Mouse (Mus musculus) spleen, postnatal 4 days (tissue): ENCODE results near the gene Arhgap10.
A peak's percentile ranks its signal among the peaks of the same experiment; 100 is the strongest.

Experiments
- DNase-seq, 2 experiments: peaks; one replicate each; pipeline ENCODE4 v3.0.0; 2022; ENCODE audit warnings: low spot score in 2 of 2

Arhgap10 gene

DNA sequence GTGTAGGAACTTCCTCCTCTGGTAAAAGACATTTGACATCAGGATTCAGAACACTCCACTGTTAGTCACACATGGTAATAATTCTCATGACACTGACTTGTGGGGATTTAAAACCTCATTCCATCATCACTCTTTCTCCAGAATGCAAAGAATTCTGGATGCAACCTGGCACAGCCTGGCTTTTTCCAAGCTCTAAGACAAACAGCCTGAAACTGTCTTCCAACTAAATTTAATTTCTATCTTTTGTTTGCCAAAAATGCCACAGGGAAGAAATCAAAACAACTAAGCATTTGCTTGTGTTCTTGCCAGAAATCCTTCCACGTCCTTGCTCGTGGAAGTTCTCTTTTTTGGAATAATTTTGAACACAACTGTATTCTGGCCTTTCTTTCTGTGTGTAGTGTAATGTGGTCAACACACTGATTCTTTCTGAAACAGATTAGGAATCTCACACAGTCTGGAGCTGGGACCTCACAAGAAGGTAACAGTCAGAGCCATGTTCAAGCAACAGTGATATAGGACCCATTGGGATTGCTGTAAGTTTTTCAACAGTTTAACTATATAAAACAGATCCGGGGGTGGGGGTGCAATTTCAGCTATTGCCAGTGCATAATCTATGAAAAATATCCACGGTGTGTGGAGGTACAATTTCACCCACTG lies 167.5 kb downstream of the Arhgap10 start:
- no peak for DNase-seq

DNA sequence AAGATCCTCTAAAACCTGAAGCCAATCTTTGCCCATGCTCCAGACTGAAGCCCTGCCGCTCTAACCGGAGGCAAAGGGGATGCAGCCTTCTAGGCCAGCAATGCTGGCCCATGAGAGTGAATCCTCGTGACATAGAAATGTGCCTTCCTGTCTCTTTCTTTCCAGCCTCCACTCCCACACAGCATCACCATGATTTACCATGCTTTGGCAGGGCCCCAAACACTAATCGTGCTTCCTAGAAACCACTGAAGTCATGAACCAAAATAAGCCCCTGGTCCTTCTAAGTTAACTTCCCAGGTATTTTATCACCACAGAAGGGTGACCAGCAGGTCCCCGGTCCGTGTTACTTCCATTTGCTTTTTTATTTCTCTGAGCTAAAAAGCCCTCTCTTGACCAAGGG lies 173.8 kb downstream of the Arhgap10 start:
- DNase-seq: no peak

GRCm38 (mm10) chr8:77343335-77343734 lies 174.4 kb downstream of the Arhgap10 start:
- DNase-seq: no peak

- DNase-seq: no peak
These were observed 175.6 kb downstream of the Arhgap10 start for GRCm38 (mm10) chr8:77342144-77342543.

DNA sequence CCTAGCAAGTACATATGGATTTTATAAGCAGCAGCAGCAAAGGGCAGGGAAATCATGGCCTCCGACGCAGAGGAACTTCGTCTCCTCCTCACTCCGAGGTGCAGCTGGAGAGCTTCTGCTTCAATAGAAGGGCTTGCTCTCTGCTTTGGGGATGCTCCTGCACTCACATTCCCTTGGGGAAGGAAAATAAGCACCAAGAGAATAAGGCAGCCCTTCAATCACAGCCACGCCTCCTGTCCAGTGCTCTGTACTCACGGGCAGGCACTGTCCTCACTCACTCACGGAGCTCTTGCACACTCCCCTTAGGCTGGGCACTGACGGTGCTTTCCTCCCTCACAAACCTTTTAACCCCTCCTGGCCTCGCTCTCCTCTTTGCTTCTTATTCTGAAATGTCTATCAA lies 176.4 kb downstream of the Arhgap10 start:
- no peak for DNase-seq

- DNase-seq: no peak
These were observed 177.6 kb downstream of the Arhgap10 start for GRCm38 (mm10) chr8:77340046-77340747.

GRCm38 (mm10) chr8:77337272-77337671 lies 180.5 kb downstream of the Arhgap10 start:
- DNase-seq: no peak

DNA sequence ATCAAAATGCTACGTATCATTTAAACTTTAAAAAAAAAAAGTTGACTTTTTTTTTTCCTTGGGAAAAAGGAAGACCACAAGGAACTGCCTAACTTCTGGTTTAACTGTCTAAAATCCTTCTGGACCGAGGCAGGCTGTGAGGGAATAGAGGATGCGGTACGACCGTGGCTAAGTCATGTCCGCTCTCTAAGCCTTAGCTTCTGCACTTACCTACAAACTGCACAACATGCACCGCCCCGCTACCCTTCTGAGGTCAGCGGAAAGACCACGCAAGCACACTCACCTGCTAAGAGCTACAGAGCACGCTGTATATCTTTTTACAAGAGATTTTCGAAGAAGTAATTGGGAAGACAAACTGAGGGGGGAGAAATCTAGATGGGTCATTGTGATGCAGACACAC lies 186.6 kb downstream of the Arhgap10 start:
- no peak for DNase-seq

DNA sequence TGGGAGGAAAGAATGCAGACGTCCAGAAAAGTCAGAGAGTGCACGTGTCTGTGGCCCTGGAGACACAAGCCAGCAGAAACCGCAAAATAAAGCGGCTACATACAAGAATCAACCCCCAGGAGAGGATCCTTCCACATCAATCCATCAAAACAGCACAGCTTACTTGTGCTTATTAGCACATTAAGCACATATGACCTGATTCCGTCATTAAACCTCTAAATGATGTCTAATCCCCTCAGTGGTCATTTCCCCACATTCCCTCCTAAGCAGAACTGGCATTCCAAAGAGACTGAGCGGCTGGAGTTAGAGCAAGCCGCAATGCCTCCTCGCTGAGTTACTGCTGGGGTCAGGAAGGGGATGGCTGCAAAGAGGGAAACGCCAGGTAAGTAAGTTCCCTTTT lies 187.4 kb downstream of the Arhgap10 start:
- DNase-seq: no peak

- DNase-seq: no peak
These were observed 188.0 kb downstream of the Arhgap10 start for GRCm38 (mm10) chr8:77329783-77330182.

GRCm38 (mm10) chr8:77328473-77328872 lies 189.3 kb downstream of the Arhgap10 start:
- no peak for DNase-seq

DNA sequence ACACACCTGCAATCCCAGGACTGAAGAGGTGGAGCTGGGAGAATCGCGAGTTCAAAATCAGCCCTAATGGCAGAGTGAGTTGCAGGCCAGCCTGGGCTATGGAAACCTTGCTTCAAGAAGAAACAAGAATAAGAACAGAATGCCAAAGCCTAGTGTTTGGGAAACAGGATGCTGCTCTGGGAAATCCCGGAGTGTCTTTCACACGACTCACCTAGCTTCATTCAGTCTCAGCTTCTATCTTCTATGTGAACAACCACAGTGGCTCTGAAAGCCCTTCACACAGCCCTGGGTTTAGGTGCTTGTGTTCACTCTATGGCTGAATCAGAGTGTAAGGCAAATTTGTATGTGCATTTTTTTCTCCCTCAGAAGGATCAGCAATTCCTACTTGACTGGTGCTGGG lies 190.4 kb downstream of the Arhgap10 start:
- no peak for DNase-seq

DNA sequence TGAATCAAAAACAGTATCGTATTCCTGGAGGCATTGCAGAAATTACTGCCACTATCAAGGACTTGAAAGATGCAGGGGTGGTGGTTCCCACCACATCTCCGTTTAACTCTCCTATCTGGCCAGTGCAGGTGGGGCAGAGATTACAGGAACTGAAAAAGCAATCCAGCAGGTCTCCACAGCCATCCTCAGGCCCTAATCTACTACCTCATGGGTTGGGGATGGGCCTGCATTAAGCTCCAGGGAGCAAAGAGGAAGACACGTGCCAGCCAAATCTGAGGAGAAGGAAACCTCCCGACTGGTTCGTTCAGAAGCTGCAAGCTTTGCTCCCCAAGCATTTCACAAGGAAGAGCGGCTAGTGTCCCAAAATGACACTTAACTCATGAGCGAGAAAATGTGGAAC lies 195.0 kb downstream of the Arhgap10 start:
- peak in 1 of 2 experiments; percentile 32 for DNase-seq

GRCm38 (mm10) chr8:77321901-77322300 lies 195.9 kb downstream of the Arhgap10 start:
- DNase-seq: peak in 1 of 2 experiments; percentile 27

GRCm38 (mm10) chr8:77318590-77318989 lies 199.2 kb downstream of the Arhgap10 start:
- DNase-seq: peak in 1 of 2 experiments; percentile 21

- DNase-seq: peak in 1 of 2 experiments; percentile 11
These were observed 200.0 kb downstream of the Arhgap10 start for GRCm38 (mm10) chr8:77317771-77318170.

- DNase-seq: no peak
These were observed 204.8 kb downstream of the Arhgap10 start for GRCm38 (mm10) chr8:77313003-77313402.

DNA sequence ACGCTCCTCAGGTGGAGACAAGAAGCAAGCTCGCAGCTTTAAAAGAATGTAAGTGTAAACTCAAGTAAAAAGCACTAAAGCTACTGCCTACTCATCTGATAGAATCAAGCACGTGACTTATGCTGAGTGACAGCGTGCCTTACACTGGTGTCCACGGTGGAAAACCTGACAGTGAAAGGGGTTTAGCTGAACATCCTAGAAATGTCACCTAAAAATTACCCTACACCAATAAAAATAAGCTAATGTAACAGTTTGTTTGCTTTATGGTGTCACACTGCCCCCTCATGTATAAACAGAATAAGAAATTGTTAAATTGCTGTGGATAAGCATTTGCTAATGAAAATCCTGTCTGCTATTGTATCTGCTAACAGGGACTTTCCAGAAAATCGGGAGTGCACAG lies 206.0 kb downstream of the Arhgap10 start:
- no peak for DNase-seq

DNA sequence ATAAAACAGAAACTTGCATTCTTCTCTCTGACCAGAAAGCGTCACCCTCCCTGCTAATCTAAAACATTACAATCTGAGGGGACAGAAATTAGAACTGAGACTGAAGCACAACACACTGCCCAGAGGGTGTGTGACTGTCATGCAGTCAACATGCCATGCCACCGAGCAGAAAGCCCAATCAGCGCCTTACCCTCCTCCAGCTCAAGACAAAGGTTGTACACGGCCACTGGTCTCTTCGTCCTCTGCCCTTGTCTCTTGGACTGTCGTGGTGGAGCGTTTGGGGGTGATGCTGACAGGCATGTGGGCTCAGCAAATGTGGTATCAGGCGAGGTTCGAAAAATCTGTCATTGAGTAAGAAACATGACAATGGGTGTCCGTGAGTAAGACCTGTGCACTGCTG lies 207.2 kb downstream of the Arhgap10 start:
- DNase-seq: no peak

DNA sequence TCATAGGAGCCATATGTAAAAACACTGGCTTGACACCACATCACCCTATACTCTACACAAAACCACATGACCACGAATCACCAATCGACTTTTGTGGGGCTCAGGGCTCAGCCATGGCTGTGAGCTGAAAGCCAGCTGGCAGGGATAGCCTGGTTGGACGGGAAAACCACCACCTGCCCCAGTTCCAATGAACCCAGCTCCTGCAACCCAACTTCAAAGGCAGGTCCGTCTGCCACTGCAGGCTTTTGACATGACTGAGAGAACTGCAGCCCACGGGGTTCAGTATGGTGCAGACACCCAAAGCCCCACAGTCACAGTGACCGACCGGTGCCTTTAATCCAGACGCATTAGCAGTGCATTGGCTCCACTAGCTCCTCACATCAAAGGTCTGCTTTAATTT lies 207.7 kb downstream of the Arhgap10 start:
- DNase-seq: no peak

DNA sequence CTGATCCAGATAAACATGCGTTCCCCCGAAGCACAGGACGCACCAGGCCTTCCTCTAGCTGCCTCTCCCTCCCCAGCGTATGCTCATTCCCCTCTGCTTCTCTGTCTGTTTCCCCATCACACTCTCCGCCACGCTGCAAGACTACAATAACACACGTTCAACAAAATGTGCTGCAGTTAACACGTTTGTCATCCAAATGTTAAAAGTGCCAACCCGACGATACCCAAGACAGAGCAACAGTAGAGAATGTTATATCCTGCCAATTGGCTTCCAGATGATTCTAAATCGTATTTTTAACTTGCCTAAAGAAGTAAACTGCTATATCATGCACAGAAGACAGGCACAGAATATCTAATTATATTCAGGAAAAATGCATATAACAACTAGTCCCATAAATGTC lies 223.2 kb downstream of the Arhgap10 start:
- DNase-seq: peak in 1 of 2 experiments; percentile 48

DNA sequence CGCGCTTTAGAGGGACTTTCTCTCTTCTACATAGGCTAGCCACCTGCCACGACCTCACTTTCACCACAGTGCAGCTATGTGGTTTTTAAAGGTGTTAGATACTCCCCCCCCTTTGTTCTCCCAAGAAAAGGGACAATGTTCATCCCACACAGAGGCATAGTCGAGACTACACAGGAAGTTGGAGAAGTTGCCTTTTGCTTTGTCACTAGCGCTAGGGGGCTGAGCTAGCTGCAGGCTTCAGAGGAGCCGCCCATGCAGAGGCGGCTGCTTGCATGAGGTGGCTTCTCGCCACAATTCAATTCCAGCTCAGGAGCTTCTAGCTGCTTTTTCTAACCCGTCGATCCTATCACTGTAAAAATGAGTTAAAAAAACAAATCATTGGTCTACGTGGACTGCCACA lies 225.1 kb downstream of the Arhgap10 start:
- DNase-seq: no peak

DNA sequence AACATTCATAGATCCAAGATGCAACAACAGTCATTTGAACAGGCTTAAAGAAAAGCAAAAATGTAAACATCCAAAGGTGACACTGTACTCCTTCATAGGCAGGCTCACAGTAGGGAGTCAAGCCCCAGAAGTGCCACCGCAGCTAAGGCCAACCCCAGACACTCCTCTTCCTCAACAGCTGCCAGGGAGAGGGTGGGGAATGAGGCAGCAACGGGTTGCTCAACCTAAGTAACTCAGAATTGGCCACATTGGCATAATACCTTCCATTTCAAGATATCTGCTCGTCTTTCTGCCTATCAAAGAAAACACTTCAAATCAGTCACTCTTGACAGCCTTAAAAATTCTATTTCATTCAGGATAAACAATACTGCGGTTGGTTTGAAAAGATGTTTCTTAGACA lies 225.6 kb downstream of the Arhgap10 start:
- no peak for DNase-seq
